Mouse (Mus musculus) brain, adult 10 weeks (tissue): ENCODE results near the gene U2af1l4. TPM values are rescaled to one million over a fixed set of nuclear protein-coding genes. Genes with fewer than 3 reads are reported as not detected.

Experiments
- polyA plus RNA-seq: library from polyadenylated mRNA; stranded (reverse); fragments of 350-450 nt; fragmentation: Illumina TruSeq; extraction: RNeasy Lipid Tissue Mini Kit (QIAGEN cat#74804); gene quantifications from one replicate; pipeline ENCODE4 v1.2.3, GENCODE M21; 2015; ENCODE audit warnings: low read depth, low replicate concordance

U2af1l4 gene
- polyA plus RNA-seq, result 85.7 TPM

DNA sequence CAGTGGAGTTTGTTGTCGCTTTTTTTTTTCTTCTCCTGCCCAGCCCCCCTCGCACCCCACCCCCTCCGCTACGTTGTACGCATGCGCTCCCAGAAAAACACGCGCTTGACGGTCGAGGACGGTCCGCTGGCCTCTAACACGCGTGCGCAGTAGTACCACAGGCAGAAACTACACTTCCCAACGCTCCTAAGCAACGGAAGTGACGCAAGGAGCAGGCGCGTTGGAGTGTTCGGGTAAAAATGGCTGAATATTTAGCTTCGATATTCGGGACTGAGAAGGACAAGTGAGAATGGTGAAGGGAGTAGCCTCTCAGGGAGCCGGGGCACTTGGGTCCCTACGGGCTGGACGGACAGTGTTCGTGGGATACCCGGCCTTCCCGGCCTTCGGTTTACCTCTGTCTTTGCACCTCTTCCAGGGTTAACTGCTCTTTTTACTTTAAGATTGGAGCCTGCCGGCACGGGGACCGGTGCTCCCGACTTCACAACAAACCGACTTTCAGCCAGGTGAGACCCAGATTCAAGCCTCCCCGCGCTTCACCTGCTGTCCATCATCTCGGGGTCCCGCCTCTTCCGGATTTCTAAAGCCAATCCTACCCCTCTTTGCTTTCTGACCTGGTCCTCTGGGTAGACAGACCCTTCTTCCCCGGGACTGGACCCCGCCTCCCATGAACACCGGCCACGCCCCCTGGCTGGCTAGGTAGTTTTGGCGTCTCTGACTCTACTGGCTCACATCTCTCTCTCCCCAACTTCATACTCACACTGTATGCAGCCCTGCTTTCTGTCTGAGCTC is at the start of gene U2af1l4, which contains the start of the genes Gm49396 and Psenen:
U2af1l4 (plus strand) TSS at position 185 of the 789 bp plus-strand sequence.
Gm49396 (plus strand) TSS at position 228 of the 789 bp plus-strand sequence.
Psenen (minus strand) TSS at position 511 of the 789 bp plus-strand sequence.

DNA sequence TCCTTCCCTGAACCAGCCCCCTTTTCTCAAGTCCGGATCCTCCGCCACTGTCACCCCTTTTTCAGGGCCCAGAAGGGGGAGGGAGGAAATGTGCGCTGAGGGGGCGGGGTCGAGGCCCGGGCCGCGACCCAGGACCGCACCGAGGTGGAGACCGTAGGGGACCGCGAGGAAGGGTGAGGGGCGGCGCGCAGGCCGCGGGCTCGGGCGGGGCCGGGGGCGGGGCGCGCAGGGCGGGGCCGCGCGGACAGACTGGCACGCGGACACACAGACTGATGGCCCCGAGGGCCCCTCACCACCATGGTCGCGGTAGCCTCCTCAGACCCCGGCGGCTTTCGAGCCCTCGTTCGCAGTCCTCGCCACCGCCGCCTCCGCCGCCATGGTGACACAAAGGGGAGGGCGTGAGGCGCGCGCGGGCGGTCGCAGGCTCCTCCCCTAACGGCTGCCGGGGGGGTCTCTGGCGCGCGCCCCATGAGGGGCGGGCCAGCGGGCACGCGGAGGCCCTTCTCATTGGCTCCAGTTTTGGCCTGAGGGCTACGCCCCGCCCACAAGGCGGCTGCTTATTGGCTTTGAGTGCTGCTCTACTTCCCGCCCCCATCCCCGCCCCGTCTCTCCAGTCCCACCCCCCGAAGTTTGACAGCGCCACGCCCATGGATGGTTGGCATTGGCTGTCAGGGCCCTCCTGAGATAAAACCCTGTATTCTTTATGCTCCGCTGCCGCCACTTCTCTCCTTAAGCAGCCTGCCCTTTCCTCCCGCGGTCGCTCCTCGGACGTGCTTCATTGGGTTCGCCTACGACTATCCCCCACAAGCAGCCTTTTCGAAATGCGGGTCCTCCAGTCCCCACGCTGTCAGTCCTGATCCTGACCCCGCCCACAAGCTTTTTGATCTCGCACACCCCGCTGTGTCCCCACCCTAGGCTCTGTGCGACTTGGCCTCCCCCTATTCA is 28.2 kb upstream of the U2af1l4 start, which contains the start of gene Arhgap33:
Arhgap33 (minus strand) TSS at position 428 of the 945 bp plus-strand sequence.

DNA sequence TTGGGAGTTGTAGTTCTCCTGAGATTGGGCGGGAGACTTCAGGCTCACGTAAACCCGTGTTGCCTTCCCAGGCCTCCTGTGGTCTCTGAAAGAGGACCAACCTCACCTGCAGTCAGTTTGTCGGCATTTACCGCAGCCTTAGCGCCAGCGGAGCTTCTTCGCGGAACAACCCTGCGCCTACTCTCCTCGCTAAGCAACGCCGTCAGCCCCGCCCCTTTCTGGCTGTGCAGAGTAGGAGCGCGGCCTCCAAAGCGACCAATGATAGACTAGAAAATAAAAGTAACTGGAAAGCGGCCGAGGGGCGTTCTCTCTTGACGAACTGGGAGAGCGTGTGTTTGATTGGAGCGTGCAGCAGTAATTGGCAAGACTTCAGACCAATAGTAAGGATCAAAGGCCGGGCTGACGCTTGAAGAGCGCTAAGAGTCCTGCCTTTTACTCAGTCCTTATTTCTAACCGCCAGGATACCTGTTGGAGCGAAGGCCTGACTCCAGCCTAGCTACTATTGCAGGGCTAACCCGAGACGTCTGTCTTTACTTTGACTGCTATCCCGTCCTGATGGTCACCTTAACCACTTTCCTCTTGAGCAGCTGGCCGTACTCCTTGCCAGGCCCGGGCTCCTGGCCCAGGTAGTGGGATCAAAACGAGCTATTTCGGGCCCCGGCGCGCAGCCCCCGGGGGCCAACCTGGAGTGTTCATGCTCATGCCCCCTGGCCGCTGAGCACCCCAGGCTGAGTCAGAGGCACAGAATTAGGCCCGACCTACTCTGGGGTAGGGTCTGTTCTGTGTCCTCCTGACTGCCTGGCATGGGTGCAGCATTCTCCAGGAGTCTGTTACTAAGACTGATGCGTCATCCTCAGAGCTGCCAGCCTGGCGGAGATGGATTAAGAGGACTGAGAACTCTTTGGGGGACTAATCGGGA is 10.7 kb upstream of the U2af1l4 start, which contains the start of the genes Hspb6 and Proser3:
Hspb6 (plus strand) TSS at position 77 of the 919 bp plus-strand sequence.
Proser3 (minus strand) TSS at position 198 of the 919 bp plus-strand sequence.

DNA sequence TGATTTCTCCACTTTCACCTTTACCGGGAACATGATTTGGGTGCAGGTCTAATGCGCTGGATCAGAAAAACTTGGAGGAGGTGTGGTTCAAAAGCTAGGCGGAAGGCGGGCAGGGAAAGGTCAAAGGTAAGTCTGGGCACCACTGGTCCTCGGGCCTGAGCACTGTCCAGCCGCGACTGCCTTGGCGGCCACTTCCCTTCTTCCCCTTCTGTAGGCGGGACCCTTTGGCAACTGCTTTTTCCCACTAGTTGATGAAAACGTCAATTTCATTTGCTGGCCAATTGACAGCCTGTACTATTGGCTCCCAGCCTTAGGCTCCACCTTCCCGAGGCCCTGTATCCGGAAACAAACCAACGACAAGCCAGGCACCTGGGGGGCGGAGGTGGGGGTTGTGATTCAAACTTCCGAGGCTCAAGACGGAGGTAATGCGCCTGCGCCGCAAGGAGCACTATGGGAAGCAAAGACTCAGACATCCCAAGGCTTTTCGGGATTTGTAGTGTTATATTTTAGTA is 3.6 kb upstream of the U2af1l4 start, which contains the start of gene Lin37:
Lin37 (minus strand) TSS at position 396 of the 512 bp plus-strand sequence.

DNA sequence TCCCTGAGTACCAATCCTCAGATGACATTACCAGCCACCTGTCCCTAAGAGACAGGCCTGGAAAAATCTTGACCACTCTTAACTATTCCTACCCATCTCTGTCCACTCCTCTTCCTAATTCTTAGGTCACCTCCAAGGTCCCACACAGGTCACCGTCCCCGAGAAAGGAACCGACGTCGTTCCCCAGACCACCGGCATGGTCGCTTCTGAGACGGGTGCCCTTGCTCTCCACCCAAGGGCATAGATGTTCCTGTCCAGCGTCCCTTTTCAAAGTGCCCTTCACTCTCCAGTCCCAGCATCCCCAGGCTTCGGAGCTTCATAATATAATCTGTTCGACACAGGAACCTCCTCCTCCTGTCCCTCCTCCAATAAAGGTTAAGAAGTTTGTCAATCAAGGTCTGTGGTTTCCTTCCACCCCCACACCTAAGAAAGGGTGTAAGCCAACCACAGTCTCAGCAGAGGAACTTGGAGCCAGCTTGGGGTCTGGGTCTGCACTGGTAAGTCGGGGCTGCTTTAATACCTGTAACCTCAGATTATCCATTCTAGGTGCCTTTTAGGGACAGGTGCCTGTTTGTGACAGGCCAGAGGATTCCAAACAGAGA is 2.0 kb downstream of the U2af1l4 start, which contains the start of gene Igflr1:
Igflr1 (plus strand) TSS at position 458 of the 602 bp plus-strand sequence.

DNA sequence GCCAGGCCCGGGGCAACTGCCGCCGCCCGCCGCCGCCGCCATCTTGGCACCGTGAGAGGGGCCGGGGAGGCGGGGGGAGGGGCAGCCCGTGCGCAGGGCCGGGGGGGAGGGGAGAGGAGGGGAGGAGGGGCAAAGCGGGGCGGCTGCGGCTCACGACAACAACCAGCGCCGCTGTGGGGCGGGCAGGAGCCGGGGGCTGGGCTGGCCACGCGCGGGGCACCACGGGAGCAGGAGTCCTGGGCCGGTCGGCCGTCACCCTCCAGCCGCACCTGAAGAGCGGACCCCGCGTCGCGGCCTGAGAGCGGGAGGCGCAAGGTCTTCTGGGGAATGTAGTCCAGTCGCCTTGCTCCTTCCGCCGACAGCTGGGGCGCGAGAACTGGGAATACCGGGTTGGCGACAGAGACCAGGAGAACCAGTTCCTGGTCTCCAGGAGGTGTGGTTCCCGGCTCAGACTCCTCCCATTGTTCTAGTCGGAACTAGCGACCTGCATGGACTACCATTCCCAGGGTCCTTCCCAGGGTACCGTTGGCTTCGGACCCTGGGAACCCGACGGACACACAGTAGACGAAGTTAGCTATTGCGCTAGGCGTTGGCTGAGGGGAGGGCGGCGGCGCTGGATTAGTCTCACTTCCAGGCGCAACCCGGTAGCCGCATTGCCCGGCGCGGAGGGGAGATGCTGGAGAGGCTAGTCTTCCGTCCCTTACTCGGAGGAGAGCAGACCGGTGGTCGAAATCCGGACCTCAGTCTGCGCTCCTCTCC is 25.8 kb downstream of the U2af1l4 start, which contains the start of gene Kmt2b:
Kmt2b (minus strand) TSS at position 51 of the 759 bp plus-strand sequence.

DNA sequence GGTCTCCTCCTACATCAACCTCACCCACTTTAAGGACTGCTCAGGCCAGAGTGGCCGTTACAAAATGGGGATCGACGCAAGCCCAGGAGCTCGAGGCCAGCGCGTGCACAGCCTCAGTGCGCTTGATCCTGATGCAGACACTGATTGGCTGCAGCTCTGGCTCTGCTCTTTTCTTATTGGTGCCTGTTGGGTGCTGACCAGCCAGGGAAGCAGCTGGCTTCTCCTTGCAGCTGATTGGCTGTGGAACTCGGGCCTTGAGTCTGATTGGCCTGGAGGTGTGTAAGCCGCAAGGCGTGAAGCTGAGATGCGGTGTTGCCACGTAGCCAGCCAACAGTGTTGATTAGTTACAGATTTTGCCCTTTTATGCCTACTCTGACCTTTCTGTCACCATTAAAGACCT is 35.7 kb downstream of the U2af1l4 start, which contains the start of gene Zbtb32:
Zbtb32 (minus strand) TSS at position 124 of the 400 bp plus-strand sequence.

DNA sequence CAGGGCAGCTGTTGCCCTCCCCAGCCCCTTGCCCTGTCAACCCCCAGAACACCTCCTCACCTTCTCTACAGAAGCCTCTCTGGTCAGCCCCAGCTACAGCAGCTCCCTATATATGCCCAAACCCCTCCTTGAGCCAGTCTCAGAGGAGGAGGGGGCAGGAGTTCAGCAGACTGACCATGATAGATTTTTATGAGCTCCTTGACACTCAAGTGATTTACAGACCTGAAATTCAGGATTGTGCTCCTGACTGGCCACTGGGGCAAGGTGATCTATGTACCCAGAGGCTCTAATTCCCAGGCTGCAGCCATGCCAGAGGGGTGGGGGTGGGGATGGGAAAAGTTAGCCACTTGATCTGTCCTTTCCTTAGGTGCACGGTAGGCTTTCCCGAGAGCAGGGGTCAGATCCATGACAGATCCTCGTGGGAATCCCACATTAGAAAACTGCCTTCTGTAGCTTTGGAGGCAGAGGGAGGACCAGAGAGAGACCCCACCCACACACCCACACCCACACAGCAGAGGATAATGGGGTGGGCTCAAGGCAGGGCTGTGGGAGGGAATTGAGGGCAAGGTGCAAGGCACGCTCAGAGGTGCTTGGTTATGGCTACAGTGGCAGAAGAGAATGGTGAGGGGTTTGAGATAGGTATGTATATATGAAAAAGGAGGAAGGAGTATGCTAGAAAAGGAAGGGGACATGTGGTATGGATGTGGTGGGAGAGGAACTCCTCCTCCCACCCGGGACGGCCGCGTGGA is 49.7 kb downstream of the U2af1l4 start, which contains the start of gene Upk1a:
Upk1a (minus strand) TSS at position 194 of the 749 bp plus-strand sequence.

Other genes starting within 250 kb of the U2af1l4 start
- gene Syne4, start 248.5 kb upstream of the U2af1l4 start, polyA plus RNA-seq, result 9.7 TPM
- gene E130208F15Rik, start 241.6 kb upstream of the U2af1l4 start, polyA plus RNA-seq, result 0.43 TPM
- 11.2 TPM for gene Sdhaf1, start 239.4 kb upstream of the U2af1l4 start, polyA plus RNA-seq
- 13.9 TPM for gene Lrfn3, start 200.5 kb upstream of the U2af1l4 start, polyA plus RNA-seq
- 90.8 TPM for gene Tyrobp, start 149.5 kb upstream of the U2af1l4 start, polyA plus RNA-seq
- gene Hcst, start 143.4 kb upstream of the U2af1l4 start, polyA plus RNA-seq, result 1.6 TPM
- gene Nfkbid, start 141.6 kb upstream of the U2af1l4 start, polyA plus RNA-seq, result 2.7 TPM
- 972 TPM for gene Aplp1, start 117.8 kb upstream of the U2af1l4 start, polyA plus RNA-seq
- gene Kirrel2, start 105.6 kb upstream of the U2af1l4 start, polyA plus RNA-seq, result 9.7 TPM
- 1.9 TPM for gene Nphs1, start 105.0 kb upstream of the U2af1l4 start, polyA plus RNA-seq
- gene Prodh2, start 69.7 kb upstream of the U2af1l4 start, polyA plus RNA-seq, result not detected
- 95.4 TPM for gene Arhgap33, start 28.2 kb upstream of the U2af1l4 start, polyA plus RNA-seq
- gene Hspb6, start 11.1 kb upstream of the U2af1l4 start, polyA plus RNA-seq, result 7.9 TPM
- 4.5 TPM for gene Proser3, start 11.0 kb upstream of the U2af1l4 start, polyA plus RNA-seq
- gene Lin37, start 3.5 kb upstream of the U2af1l4 start, polyA plus RNA-seq, result 51.4 TPM
- gene Gm49396, start within 50 bp of the U2af1l4 start, polyA plus RNA-seq, result 6.7 TPM
- 158 TPM for gene Psenen, start 326 bp downstream of the U2af1l4 start, polyA plus RNA-seq
- gene Igflr1, start 2.1 kb downstream of the U2af1l4 start, polyA plus RNA-seq, result 1.5 TPM
- gene Kmt2b, start 25.4 kb downstream of the U2af1l4 start, polyA plus RNA-seq, result 25.9 TPM
- not detected for gene Zbtb32, start 35.6 kb downstream of the U2af1l4 start, polyA plus RNA-seq
- 1.1 TPM for gene Upk1a, start 49.5 kb downstream of the U2af1l4 start, polyA plus RNA-seq
- gene Cox6b1, start 62.9 kb downstream of the U2af1l4 start, polyA plus RNA-seq, result 1,546 TPM
- not detected for gene Etv2, start 72.6 kb downstream of the U2af1l4 start, polyA plus RNA-seq
- 72.4 TPM for gene Rbm42, start 87.0 kb downstream of the U2af1l4 start, polyA plus RNA-seq
- 6.4 TPM for gene Haus5, start 101.7 kb downstream of the U2af1l4 start, polyA plus RNA-seq
- not detected for gene Pmis2, start 108.3 kb downstream of the U2af1l4 start, polyA plus RNA-seq
- gene 2200002J24Rik, start 135.6 kb downstream of the U2af1l4 start, polyA plus RNA-seq, result not detected
- gene Atp4a, start 148.9 kb downstream of the U2af1l4 start, polyA plus RNA-seq, result 0.59 TPM
- gene Tmem147, start 166.2 kb downstream of the U2af1l4 start, polyA plus RNA-seq, result 184 TPM
- not detected for gene Gapdhs, start 180.4 kb downstream of the U2af1l4 start, polyA plus RNA-seq
- gene Sbsn, start 188.2 kb downstream of the U2af1l4 start, polyA plus RNA-seq, result 6.5 TPM
- gene Dmkn, start 200.5 kb downstream of the U2af1l4 start, polyA plus RNA-seq, result 14.4 TPM
- not detected for gene Krtdap, start 224.6 kb downstream of the U2af1l4 start, polyA plus RNA-seq